Mouse (Mus musculus) testis, adult 2 months (tissue): ENCODE results near the gene Ttc28.

Experiments used
- CTCF ChIP-seq: fragments of 200-500 bp; IDR thresholded peaks from 2 replicates; pipeline ENCODE4 v1.5.1; 2012; ENCODE audit warnings: low read depth, mild to moderate bottlenecking, inconsistent platforms, low read length, moderate library complexity; ENCODE audit not compliant: control insufficient read depth, insufficient read depth, insufficient replicate concordance
- POLR2A ChIP-seq: fragments of 200-500 bp; IDR thresholded peaks from 2 replicates; pipeline ENCODE4 v1.6.1; 2012; ENCODE audit warnings: low read depth, mild to moderate bottlenecking, inconsistent platforms, low read length, moderate library complexity; ENCODE audit not compliant: control insufficient read depth

DNA sequence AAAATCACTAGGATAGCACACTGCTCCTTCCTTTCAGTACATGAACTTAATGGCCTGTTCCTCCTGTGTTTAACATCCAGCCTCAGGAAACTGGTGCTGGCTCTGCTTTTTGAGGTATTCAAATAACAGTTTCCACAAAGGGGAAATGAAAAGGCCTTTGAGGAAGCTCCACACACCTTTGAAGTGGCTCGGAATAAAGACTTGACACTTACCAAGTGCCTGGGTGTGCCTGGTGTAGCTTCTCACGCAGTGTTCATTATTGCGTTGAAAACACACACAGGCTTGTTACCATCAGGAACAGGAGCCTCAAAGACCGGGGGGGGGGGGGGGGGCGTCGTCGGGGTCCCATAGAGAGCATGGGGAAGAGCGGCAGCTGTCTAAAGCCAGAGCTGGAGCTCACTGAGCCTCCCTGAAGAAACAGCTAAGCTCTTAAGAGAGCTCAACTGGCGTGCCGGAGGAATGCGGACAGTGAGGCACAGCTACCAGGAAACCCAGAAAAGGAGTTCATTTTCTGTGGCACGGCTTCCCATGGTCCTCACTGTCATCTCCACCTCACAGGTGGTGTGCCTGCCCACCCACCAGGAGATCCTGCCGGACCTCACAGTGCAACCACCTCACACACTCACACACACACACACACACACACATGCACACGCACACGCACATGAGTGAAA, 320.7 kb downstream of the Ttc28 start:
- TF ChIP-seq POLR2A (no peak), CTCF (no peak)
